Mouse (Mus musculus): ENCODE measurements at regions not wholly inside any gene's neighbourhood (a gene's known extent, or its start where the extent isn't known, plus 50 kb on each side); places are given as distances from the start of the nearest gene placed in this dataset.

DNA sequence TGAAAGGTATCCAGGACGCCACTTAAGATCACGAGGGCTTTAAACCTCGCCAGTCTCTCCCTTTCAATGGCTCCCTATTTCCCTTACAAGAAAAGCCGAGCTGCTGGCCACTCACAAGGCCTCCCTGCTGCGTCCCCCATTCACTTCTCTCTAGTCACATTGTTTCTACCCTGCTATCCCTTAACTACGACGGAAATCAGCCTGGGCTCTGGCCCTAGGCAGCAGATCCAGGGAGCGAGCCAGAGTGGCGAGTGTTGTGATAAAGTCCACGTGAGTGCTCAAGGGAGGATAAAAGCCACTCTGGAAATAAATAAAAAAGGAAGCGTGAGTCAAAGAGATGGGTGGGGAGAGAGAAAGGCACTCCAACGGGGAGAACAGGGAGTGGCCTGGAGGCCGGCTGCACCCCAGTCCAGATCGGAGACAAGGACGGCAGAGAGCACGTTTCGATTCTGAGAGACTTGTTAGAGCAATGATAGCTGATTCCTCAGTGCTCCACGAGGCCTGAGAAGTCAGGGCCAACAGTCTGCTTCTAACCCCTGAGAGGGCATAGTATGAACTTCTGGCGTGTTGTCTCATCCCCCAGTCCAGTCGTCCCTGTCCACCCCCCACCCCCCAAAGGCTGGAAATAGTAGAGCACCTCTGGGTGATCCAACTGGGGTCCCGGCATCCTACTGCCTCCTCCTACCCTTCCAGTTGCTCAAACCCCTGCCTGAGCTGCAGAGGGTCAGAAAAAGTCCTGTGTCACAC is 84.8 kb upstream of the Calm2 start:
- peak; percentile 21 to 29 for DNase-seq (ENCODE audit: low spot score in 2 of 2)

DNA sequence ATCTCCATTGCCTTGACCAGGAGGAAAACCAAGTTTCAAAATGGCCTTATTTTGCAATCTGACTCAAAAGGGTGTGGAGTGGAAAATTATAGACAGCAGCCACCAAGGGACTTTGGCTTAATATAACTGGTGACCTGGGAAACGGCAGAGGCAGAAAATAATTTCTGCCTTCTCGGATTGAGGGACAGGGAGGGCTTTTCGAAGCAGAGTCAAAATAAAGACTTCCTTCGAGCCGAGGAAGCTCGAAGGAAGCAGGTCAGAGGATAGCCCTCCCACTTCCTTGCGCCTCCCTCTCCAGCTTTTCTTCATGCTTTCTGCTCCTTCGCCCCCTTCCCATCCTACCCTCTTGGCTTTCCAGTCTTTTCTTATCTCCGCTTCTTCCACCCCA is 85.4 kb upstream of the Calm2 start:
- DNase-seq (ENCODE audit: low spot score in 2 of 2), result peak; percentile 23 to 25

DNA sequence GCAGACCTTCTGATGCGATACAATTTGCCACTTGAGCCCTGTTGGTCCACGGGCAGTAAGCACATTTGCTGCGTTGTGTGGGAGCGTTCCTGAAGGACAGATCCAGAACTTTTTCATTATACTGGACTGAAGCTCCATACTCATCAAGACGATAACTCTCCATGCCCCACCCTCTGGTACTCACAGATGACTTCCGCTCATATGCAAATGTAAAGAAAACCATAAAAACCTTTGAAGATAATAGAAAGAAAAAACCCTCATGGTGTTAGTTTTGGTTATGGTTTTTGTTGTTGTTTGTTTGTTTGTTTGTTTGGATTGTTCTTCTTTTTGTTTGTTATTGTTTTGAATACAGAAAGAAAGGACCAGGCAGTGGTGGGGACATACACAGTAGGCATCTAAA is 86.0 kb upstream of the Calm2 start:
- DNase-seq (ENCODE audit: low spot score in 2 of 2), result peak; percentile 13 to 27

DNA sequence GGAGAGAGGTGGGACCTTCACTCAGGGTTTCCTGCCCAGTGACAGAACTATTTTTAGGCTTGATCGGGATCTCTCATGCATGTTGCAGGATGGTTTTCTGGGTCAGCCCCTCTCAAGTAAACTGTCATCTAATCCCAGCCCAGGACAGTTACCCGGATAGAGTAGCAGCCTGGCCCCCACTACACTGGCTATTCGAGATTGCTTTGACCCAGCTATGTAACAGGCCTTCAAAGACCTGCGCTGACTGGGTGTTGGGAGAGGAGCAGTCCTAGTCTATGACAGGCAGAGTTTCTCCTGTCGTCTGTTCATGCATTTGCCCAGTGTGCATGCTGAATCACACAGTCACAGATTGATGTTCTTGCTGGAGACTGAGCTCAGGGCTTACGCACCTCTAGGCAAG is 86.2 kb upstream of the Epcam start:
- no peak for DNase-seq (ENCODE audit: low spot score in 2 of 2)

- no peak for DNase-seq (ENCODE audit: low spot score in 2 of 2)
These were observed 85.1 kb upstream of the Epcam start for GRCm38 (mm10) chr17:87550518-87551164.

- no peak for DNase-seq (ENCODE audit: low spot score in 2 of 2)
These were observed 81.2 kb upstream of the Epcam start for GRCm38 (mm10) chr17:87554561-87554960.

- no peak for DNase-seq (ENCODE audit: low spot score in 2 of 2)
These were observed 77.4 kb upstream of the Epcam start for GRCm38 (mm10) chr17:87558419-87558818.

DNA sequence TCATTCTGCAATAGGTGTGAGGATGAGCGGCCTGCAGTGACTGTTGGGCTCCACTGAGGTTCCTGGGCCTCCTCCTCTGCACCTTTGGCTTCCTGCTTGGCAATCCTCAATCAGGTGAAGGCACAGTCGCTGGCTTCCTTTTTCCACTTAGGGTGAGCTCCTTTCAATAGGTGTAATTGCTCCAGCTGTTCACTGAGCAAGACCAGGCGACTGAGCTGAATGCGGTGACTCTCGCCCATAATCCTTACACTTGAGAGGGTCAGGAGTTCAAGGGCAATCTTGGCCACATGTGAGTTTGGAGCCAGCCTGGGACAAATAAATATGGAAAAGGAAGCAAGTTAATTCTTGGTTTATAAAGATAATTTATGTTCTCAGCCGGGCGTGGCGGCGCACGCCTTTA is 76.1 kb upstream of the Epcam start:
- DNase-seq (ENCODE audit: low spot score in 2 of 2), result no peak

- DNase-seq (ENCODE audit: low spot score in 2 of 2), result no peak
These were observed 74.9 kb upstream of the Epcam start for GRCm38 (mm10) chr17:87560923-87561322.

DNA sequence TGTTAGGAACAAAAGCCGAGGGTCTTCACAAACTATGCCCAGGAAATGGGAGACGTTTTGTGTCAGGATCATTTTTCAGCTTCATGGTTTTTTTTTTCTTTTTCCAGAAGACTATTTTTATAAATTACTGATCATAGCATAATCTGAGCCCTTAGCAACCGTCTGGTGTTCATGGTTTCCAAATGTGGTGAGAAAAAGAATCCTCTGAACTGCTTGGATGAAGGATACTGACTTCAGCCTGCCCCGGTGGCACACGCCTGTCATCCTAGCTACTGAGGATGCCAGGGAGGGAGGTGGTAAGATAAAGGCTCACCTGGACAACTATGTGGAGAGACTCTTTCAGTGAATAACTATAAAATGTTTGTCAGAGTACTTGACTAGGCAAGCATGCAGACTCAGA is 72.4 kb upstream of the Epcam start:
- DNase-seq (ENCODE audit: low spot score in 2 of 2), result no peak

- DNase-seq (ENCODE audit: low spot score in 2 of 2), result no peak
These were observed 70.1 kb upstream of the Epcam start for GRCm38 (mm10) chr17:87565631-87566030.

DNA sequence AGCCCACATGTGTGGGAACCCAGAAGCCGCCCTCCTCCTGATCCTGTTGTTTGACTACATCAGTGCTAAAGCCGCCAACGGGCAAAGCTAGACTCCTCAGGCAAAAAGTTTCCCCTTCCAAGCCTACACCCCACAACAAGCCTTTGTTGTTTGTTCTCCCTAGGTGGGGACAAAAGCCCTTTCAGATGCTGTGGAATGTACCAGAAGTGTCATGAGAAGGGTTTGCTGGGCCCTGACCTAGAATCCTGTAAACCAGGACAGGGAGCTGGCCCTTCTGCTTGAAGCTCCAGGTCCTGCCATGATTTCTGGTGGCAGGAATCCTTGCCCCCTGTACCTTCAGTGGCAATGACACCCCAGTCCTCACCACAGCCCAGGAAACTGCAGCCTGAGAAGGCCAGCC is 69.5 kb upstream of the Epcam start:
- no peak for DNase-seq (ENCODE audit: low spot score in 2 of 2)

DNA sequence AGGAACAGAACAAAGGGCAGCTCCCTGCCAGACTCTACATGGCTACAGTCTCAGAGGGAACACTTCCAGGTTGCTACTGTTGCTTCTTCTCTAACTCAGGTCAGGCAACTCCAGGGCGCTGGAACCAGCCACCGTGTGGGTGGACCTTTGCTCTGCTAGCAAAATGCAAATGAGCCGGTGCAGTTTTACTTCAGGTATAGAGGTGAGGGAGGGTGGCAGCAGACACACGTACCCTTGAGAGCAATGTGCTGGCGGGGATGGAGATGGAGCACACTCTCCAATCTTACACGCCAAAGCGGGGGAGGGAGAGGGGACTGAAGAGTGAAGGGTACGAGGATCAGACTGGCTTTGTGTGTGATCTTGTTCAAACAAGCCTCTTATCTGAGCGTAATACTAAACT is 68.8 kb upstream of the Epcam start:
- no peak for DNase-seq (ENCODE audit: low spot score in 2 of 2)

GRCm38 (mm10) chr17:87567475-87567874 is 68.3 kb upstream of the Epcam start:
- DNase-seq (ENCODE audit: low spot score in 2 of 2), result no peak

DNA sequence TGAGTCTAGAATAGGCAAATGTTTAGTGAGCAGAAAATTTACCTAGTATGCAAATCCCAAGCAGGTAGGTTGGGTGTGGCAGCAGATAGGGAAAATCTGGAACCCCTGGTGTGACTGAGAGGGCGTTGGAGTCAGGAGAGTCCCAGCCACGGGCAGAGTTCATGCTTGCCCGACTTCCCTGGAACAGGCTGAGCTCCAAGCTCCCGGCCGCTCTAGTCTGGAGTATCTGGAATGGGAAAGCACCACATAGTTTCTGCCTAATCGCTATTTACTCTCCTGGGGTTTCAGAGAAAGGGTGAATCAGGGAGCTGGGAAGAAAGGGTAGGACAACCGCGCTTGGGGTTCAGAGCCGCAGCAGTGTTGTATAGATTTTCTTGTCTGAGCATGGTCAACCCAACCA is 65.8 kb upstream of the Epcam start:
- DNase-seq (ENCODE audit: low spot score in 2 of 2), result no peak

- peak in 1 of 2 experiments; percentile 14 for DNase-seq (ENCODE audit: low spot score in 2 of 2)
These were observed 65.0 kb upstream of the Epcam start for GRCm38 (mm10) chr17:87570676-87571344.

DNA sequence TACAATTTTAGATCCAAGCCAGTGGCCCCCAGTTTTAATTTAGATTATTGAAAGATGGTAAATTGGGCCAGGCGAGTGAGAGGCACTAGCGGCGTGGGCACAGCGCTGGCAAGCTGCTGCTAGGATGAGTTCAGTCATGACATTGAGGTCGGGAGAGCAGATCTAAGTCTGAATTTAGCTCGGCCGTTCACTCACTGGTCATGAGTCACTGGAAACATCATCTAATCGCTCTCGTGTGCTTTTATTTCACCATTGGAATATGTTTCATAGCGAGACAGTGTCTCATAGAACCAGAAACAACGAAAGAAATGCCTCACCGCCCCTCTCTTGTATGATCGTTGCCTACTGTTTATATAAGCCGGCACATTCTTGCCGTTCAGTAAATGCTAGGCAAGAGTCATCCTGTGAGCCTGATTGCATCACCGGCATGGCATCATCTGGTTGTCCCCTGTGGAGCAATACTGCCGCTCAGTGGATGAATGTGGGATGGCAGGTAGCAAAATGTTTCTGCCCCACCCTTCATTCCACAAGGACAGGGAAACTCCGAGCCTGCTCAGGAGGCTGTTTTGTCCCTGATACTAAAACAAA is 64.3 kb upstream of the Epcam start:
- peak; percentile 96 to 98 for DNase-seq (ENCODE audit: low spot score in 2 of 2)

- no peak for DNase-seq (ENCODE audit: low spot score in 2 of 2)
These were observed 52.2 kb upstream of the Epcam start for GRCm38 (mm10) chr17:87583575-87583974.

DNA sequence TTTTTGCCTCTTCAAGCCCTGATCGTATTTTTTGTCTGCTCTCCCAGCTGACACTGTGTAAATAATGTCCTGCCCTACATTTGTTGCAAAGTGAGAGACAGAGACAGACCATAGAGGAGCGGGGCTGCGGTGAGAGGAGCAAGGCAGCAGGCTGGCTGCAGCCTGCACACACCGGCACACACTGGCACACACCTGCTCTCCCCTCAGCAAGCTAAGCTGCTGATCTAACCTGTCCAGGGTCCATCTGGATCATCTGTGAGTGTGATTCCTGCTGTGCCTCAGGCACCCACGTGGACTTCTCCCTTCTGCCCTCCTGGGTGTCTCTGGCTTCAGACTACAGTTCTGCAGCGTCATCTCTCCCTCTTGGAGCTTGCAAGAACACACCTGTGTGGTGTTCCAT is 50.4 kb upstream of the Epcam start:
- no peak for DNase-seq (ENCODE audit: low spot score in 2 of 2)

All from right cerebral cortex, adult 2 months (tissue).